Mouse (Mus musculus) kidney, adult 2 months (tissue): ENCODE results near the gene Plekhm3. TPM values are rescaled to one million over a fixed set of nuclear protein-coding genes. Genes with fewer than 3 reads are reported as not detected.

Experiments used
- DNase-seq: peaks from one replicate; pipeline ENCODE4 v3.0.0; 2021
- H3K27ac ChIP-seq: fragments of 200-500 bp; 2 replicates; pipeline ENCODE4 v1.5.1; 2012; ENCODE audit warnings: low read depth, low read length, control low read depth, inconsistent platforms; ENCODE audit not compliant: insufficient read depth
- H3K27me3 ChIP-seq: fragments of 200-500 bp; replicated peaks from 2 replicates; pipeline ENCODE4 v1.6.1; 2012; ENCODE audit warnings: mild to moderate bottlenecking, moderate library complexity, low read length, inconsistent platforms; ENCODE audit not compliant: control insufficient read depth, insufficient read depth
- H3K36me3 ChIP-seq: fragments of 200-500 bp; 2 replicates; pipeline ENCODE4 v1.6.1; 2012; ENCODE audit warnings: mild to moderate bottlenecking, moderate library complexity, low read length, inconsistent platforms; ENCODE audit not compliant: control insufficient read depth, insufficient read depth
- H3K4me1 ChIP-seq: fragments of 200-500 bp; 2 replicates; pipeline ENCODE4 v1.6.1; 2011; ENCODE audit warnings: low read length; ENCODE audit not compliant: control insufficient read depth, insufficient read depth
- H3K4me3 ChIP-seq: fragments of 200-500 bp; 2 replicates; pipeline ENCODE4 v1.5.1; 2011; ENCODE audit warnings: mild to moderate bottlenecking, low read depth, low read length, control low read depth; ENCODE audit not compliant: insufficient read depth
- CTCF ChIP-seq: fragments of 200-500 bp; conservative IDR thresholded peaks from 2 replicates; pipeline ENCODE4 v1.5.1; 2011; ENCODE audit warnings: low read depth, mild to moderate bottlenecking, control low read depth, low read length, moderate library complexity, mixed read lengths; ENCODE audit not compliant: insufficient read depth, insufficient read length
- POLR2A ChIP-seq: fragments of 200-500 bp; IDR thresholded peaks from one replicate; pipeline ENCODE4 v1.6.1; 2011; ENCODE audit warnings: low read depth, low read length, control low read depth
- WGBS: fragments of 180-500 bp; shearing (Covaris S2); methylation state at CpG from one replicate; pipeline ENCODE4 v1.1.7; 2018; 5-methylcytosine and 5-hydroxymethylcytosine counted together
- polyA plus RNA-seq: library from polyadenylated mRNA; depleted of rRNA; stranded (reverse); fragments of >200 nt; gene quantifications from 2 replicates; pipeline ENCODE4 v1.2.3, GENCODE M21; 2012

Plekhm3 gene
- polyA plus RNA-seq, 1 experiment = 3.3 TPM

DNA sequence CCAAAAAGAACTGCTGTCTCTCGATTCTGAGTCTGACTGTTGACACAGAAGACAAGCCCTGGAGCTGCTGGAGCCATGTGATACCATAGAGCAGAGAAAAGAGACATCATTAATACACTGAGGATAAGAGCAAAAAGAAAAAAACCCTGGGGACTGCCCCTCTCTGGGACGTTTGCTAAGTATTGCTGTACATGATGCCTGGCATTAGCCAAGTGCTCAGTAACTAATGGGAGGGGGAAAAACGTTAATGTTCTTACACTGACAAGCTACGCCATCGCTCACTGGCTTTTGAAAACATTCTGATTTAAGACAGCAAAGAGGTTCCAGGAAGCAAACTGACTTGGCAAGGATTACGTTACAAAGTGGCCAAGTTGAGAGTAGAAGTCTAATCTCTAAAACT is 26.5 kb downstream of the Plekhm3 start:
- H3K4me1 ChIP-seq = no peaks in the 10 kb centered on the region
- H3K4me3 ChIP-seq = no peak overlapping the region
- no peak for DNase-seq
- no peak overlapping the region for H3K27ac ChIP-seq
- H3K27me3 ChIP-seq = no peaks in the 10 kb centered on the region
- 61% methylated on average over 6 of the region's 6 CpGs for WGBS
- H3K36me3 ChIP-seq = no peaks in the 10 kb centered on the region
- TF ChIP-seq POLR2A = no peak
- TF ChIP-seq CTCF = no peak

GRCm38 (mm10) chr1:64929673-64930072 is 27.0 kb downstream of the Plekhm3 start:
- Histone ChIP-seq H3K36me3 (no peaks in the 10 kb centered on the region), H3K27me3 (no peaks in the 10 kb centered on the region), H3K4me3 (no peak overlapping the region), H3K4me1 (no peaks in the 10 kb centered on the region), H3K27ac (no peak overlapping the region)
- no peak for TF ChIP-seq POLR2A
- TF ChIP-seq CTCF = no peak
- no peak for DNase-seq
- 76% methylated on average over 4 of the region's 4 CpGs for WGBS

DNA sequence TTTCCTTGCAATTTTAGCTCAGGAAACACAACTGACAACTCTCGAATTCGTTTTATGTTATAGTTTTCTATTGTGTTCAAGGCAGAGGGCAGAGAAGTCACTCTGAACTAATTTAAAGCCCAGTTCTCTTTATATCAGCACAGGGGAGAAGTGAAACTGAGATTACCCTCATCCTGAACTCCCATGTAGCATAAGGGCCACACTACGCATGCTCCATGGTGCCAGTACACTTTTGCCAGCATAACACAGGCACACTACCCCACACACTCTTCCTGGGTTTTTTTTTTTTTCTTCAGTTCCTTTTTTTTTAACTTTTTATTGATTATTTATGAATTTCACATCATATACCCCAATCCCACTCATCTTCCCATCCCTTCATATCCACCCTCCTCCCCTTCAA is 28.1 kb downstream of the Plekhm3 start:
- Histone ChIP-seq H3K4me3 (no peak overlapping the region), H3K27ac (no peak overlapping the region), H3K27me3 (no peaks in the 10 kb centered on the region), H3K36me3 (no peaks in the 10 kb centered on the region), H3K4me1 (no peaks in the 10 kb centered on the region)
- 88% methylated on average over 3 of the region's 3 CpGs for WGBS
- TF ChIP-seq POLR2A (no peak), CTCF (no peak)
- peak; percentile 26 for DNase-seq

- peak; percentile 21 for DNase-seq
Measured at GRCm38 (mm10) chr1:64927437-64928274, 29.0 kb downstream of the Plekhm3 start.

DNA sequence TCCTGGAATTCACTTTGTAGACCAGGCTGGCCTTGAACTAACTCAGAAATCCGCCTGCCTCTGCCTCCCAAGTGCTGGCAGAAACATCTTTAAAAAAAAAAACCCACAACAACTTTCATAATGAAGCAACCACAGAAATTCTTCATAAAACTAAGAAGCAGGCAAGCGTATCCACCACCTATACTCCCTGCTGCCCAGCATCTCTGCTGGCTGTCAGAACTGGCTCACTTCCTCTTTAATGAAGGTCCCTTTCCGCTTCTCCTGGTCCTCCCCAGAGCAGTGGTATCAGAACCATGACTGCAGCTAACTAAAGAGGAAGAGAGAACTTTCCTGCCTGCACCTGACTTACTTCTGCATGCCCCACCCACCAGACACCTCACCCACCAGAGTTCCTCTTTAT is 31.0 kb downstream of the Plekhm3 start:
- no peak for TF ChIP-seq POLR2A
- no peak for TF ChIP-seq CTCF
- H3K27ac ChIP-seq = no peak overlapping the region
- H3K4me1 ChIP-seq = no peaks in the 10 kb centered on the region
- H3K4me3 ChIP-seq = no peak overlapping the region
- peak; percentile 21 for DNase-seq
- WGBS = 90% methylated on average over 3 of the region's 3 CpGs
- no peaks in the 10 kb centered on the region for H3K27me3 ChIP-seq
- H3K36me3 ChIP-seq = no peaks in the 10 kb centered on the region

More at GRCm38 (mm10) chr1:64927437-64928274, 29.0 kb downstream of the Plekhm3 start:
- Histone ChIP-seq H3K27ac (no peak overlapping the region), H3K36me3 (no peaks in the 10 kb centered on the region), H3K4me1 (no peaks in the 10 kb centered on the region), H3K27me3 (no peaks in the 10 kb centered on the region), H3K4me3 (no peak overlapping the region)
- TF ChIP-seq CTCF (no peak), POLR2A (no peak)
- WGBS = 82% methylated on average over 15 of the region's 15 CpGs

DNA sequence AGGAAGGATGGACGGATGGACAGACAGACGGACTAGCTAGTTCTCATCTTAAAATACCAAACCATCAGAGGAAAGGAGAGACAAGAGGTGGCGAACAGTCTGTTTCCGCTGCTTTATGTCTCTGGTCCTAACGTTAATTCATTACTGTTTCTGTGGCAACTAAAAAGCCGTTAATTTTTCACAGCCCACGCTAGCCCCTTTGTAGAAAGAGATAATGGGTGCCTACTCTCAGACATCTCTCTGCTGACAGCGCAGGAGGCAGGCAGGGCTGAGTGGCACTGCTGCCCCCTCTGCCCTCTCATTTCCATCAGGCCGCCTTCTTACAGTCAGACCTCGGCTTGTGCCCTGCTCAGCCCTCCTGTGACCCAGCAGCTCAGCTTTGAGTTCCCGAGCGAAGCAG is 32.3 kb downstream of the Plekhm3 start:
- no peak overlapping the region for H3K27ac ChIP-seq
- no peaks in the 10 kb centered on the region for H3K36me3 ChIP-seq
- 77% methylated on average over 12 of the region's 12 CpGs for WGBS
- TF ChIP-seq POLR2A (no peak), CTCF (no peak)
- H3K4me1 ChIP-seq = no peaks in the 10 kb centered on the region
- H3K4me3 ChIP-seq = no peak overlapping the region
- no peaks in the 10 kb centered on the region for H3K27me3 ChIP-seq
- no peak for DNase-seq

DNA sequence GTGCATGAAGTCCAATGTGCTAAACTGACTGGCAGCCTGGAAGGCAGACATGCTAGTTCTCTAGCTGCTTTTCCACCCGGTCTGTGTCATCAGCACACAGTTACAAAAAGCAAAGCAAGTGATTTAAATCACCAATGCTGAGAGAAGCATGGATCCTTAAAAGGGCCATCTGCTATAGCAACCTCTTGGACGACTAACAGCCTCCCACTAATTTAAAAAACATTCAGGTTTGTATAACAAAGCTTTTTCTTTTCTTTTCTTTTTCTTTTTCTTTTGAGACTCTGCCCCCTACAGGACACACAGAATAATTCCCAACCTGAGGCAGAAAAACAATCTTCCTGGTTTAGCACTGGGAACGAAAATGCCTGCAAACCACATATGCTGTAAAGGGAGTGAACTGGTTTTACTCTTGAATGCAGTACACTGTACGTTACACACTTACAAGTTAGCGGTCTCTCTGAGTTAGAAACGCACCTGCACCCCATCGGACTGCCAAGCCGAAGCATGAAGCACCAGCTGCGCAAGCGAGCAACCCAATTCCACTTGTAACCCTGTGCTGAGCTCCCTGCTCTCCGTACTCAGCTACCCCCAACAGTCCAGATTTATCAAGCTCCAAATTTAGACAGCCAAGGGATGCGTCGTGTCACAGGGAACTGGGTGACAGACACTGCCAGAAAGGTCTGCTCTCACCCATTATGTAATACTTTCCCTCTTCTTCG is 37.7 kb downstream of the Plekhm3 start:
- H3K4me1 ChIP-seq = no peaks in the 10 kb centered on the region; the same call in 1 of the 2 replicates
- H3K36me3 ChIP-seq = no peaks in the 10 kb centered on the region
- H3K27me3 ChIP-seq = no peaks in the 10 kb centered on the region
- H3K27ac ChIP-seq = no peak overlapping the region
- no peak overlapping the region for H3K4me3 ChIP-seq
- DNase-seq = peak; percentile 59
- 51% methylated on average over 14 of the region's 14 CpGs for WGBS
- no peak for TF ChIP-seq POLR2A
- no peak for TF ChIP-seq CTCF
